Mouse (Mus musculus) testis, postnatal 14 days (tissue): Measurements from ENCODE around the gene Rnf138rt1.

Source experiments
- DNase-seq: peaks from one replicate; pipeline ENCODE4 v3.0.0; 2021; ENCODE audit warnings: low spot score

Gene Rnf138rt1

GRCm38 (mm10) chrX:163760617-163761434, at the start of gene Rnf138rt1:
Gene Rnf138rt1, minus strand, starts transcription at chrX:163761329.
- peak; percentile 44 for DNase-seq

DNA sequence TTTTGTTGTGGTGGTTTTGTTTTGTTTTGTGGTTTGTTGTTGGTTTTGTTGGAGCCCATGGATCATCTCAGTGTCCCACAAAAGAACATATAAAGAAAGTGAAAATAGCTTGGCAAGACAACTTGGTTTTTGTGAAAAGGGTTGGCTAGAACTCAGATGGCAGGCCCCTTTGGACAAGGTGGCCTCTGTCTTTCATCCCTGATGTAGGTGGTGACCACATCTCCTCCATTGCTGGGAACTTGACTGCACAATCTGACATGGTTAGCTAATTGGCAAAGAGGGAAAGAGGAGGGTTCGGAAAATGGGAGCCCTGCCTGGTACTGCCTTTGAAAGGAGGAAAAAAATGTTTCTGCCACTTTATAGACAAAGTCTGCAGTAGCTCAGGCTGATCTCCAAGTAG, 46.1 kb upstream of the Rnf138rt1 start:
- DNase-seq: no peak

DNA sequence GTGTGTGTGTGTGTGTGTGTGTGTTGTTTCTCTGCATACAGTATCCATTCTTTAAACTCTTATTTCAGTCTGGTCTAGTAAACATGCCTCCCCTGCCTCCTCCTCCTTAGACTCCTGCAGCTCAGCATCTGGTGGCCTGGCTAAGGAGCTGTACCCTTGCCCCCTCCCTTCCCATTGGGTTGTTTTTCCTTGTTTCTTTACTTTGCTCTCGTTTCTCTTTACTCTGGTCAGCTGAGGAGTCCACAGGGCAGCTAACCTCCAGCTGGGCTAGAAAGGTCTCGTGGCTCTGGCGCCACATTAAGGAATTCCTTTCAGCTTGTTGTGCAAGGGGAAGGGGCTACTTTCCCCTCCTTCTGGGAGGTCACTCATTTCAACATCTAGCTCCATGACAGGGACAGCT, 5.2 kb upstream of the Rnf138rt1 start:
- no peak for DNase-seq

DNA sequence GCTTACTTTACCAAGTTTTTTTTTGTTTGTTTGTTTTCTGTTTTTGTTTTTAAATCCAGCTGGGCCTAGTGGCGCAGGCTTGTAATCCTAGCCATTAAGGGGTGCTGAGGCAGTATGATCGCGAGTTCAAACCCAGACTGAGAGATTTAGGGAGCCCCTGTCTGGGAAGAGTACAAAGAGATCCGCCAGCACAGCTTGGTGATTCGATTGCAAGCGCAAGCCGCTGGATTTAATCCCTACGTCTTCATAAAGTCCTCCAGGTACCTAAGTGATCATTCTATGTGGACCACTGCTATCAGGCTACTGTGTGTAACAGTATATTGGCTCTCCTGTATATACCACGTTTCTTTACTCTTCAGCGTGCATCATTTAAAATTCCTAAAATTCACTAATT, 303 bp upstream of the Rnf138rt1 start:
- DNase-seq: no peak

- DNase-seq: no peak
These were observed 15.1 kb downstream of the Rnf138rt1 start for GRCm38 (mm10) chrX:163745996-163746395.

- no peak for DNase-seq
These were observed 17.2 kb downstream of the Rnf138rt1 start for GRCm38 (mm10) chrX:163743896-163744295.

GRCm38 (mm10) chrX:163738904-163739303, 22.2 kb downstream of the Rnf138rt1 start:
- DNase-seq: no peak

GRCm38 (mm10) chrX:163734145-163734544, 27.0 kb downstream of the Rnf138rt1 start:
- no peak for DNase-seq

GRCm38 (mm10) chrX:163723630-163724029, 37.5 kb downstream of the Rnf138rt1 start:
- DNase-seq: peak; percentile 4

GRCm38 (mm10) chrX:163722785-163723577, 38.1 kb downstream of the Rnf138rt1 start:
- DNase-seq: no peak

- DNase-seq: no peak
These were observed 40.5 kb downstream of the Rnf138rt1 start for GRCm38 (mm10) chrX:163720597-163720996.
